Mouse (Mus musculus) CD4-positive helper T cell, adult 2 months (primary cell): ENCODE results near the gene Reep6.
"Not testable (repeated sequence)": the region's sequence is repeated elsewhere in the genome, so short reads cannot be mapped to it uniquely, and the experiment has no call there.

Experiments used
- DNase-seq: peaks from one replicate; pipeline ENCODE4 v3.0.0-alpha.2; 2012; ENCODE audit warnings: low read depth, missing footprints, low spot score

The Reep6 gene

GRCm38 (mm10) chr10:80325045-80325444 is 4.7 kb upstream of the Reep6 start:
- DNase-seq, result no peak

GRCm38 (mm10) chr10:80330084-80330483 is 331 bp downstream of the Reep6 start:
- no peak for DNase-seq

GRCm38 (mm10) chr10:80330888-80331287 is 1.1 kb downstream of the Reep6 start:
- DNase-seq, result no peak

GRCm38 (mm10) chr10:80331636-80332524 is 2.1 kb downstream of the Reep6 start:
- no peak for DNase-seq

- DNase-seq, result no peak
These were observed 2.8 kb downstream of the Reep6 start for GRCm38 (mm10) chr10:80332525-80332989.

GRCm38 (mm10) chr10:80336263-80336662 is 6.5 kb downstream of the Reep6 start:
- DNase-seq, result peak; percentile 34

- DNase-seq, result peak; percentile 77
These were observed 10.4 kb downstream of the Reep6 start for GRCm38 (mm10) chr10:80339941-80340750.

GRCm38 (mm10) chr10:80341026-80341425 is 11.3 kb downstream of the Reep6 start:
- no peak for DNase-seq

- DNase-seq, result peak; percentile 38
These were observed 11.9 kb downstream of the Reep6 start for GRCm38 (mm10) chr10:80341491-80342304.

- no peak for DNase-seq
These were observed 12.6 kb downstream of the Reep6 start for GRCm38 (mm10) chr10:80342305-80342748.

- peak; percentile 83 for DNase-seq
These were observed 13.1 kb downstream of the Reep6 start for GRCm38 (mm10) chr10:80342749-80343424.

- DNase-seq, result peak; percentile 36
These were observed 13.7 kb downstream of the Reep6 start for GRCm38 (mm10) chr10:80343425-80343895.

GRCm38 (mm10) chr10:80344131-80344661 is 14.4 kb downstream of the Reep6 start:
- DNase-seq, result peak; percentile 26

- DNase-seq, result peak; percentile 56
These were observed 15.4 kb downstream of the Reep6 start for GRCm38 (mm10) chr10:80345122-80345521.

- DNase-seq, result not testable (repeated sequence)
These were observed 16.2 kb downstream of the Reep6 start for GRCm38 (mm10) chr10:80345929-80346328.

- no peak for DNase-seq
These were observed 17.8 kb downstream of the Reep6 start for GRCm38 (mm10) chr10:80347514-80347967.

GRCm38 (mm10) chr10:80348244-80348781 is 18.6 kb downstream of the Reep6 start, which contains the start of gene Adamtsl5:
Gene Adamtsl5 (minus strand): TSS chr10:80348412.
- peak; percentile 83 for DNase-seq

GRCm38 (mm10) chr10:80348981-80349380 is 19.2 kb downstream of the Reep6 start:
- DNase-seq, result no peak

- DNase-seq, result peak; percentile 79
These were observed 20.5 kb downstream of the Reep6 start for GRCm38 (mm10) chr10:80350292-80350691.

- DNase-seq, result no peak
These were observed 22.1 kb downstream of the Reep6 start for GRCm38 (mm10) chr10:80351896-80352295.
